Mouse (Mus musculus): ENCODE results near the gene Nnat.

Nnat gene

GRCm38 (mm10) chr2:157605025-157605675, 45.3 kb downstream of the Nnat start:
- peak; percentile 38 for DNase-seq (ENCODE audit: low read depth, low spot score)

- no peak for DNase-seq (ENCODE audit: low read depth, low spot score)
These were observed 47.8 kb downstream of the Nnat start for GRCm38 (mm10) chr2:157607542-157608236.

DNA sequence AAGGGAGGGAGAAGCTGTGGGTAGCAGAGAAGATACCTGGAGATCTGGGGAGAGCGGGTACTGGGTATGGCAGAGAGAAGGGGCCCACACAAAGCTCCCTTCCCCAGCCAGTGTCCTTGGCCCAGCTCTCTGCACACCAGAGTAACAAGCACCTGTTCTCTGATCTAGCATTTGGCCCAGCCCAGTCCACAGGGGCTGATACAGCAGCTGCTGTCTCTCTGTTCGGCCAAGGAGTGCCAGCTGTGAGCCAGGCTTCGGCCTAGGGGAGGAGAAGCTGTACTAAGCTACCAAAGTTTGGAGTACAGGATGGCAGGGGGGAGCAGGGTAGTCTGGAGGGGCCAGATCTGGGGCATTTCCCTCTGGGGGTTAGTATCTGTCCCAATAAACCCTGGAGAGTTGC, 51.9 kb downstream of the Nnat start:
- DNase-seq (ENCODE audit: low read depth, low spot score): no peak

Measured in retina, adult 2 months (tissue).